Mouse (Mus musculus) liver, embryonic 13.5 days (tissue): ENCODE measurements at regions not wholly inside any gene's neighbourhood (a gene's known extent, or its start where the extent isn't known, plus 50 kb on each side); places are given as distances from the start of the nearest gene placed in this dataset.

Experiments used
- ATAC-seq: fragments of 200-750 bp; cut with Nextera tagmentation; 2 replicates; pipeline ENCODE4 v1.8.0; 2017; ENCODE audit warnings: low read depth, mild to moderate bottlenecking, moderate number of reproducible peaks, moderate library complexity
- DNase-seq: peaks from one replicate; pipeline ENCODE4 v3.0.0; 2022
- H3K27ac ChIP-seq: fragments of 300-500 bp; sonication (generic); 2 replicates; pipeline ENCODE4 v1.5.1; 2015; ENCODE audit warnings: moderate library complexity, mild to moderate bottlenecking, inconsistent platforms
- H3K27me3 ChIP-seq: fragments of 300-500 bp; sonication (generic); 2 replicates; pipeline ENCODE4 v1.6.1; 2015; ENCODE audit warnings: mild to moderate bottlenecking, inconsistent platforms
- H3K36me3 ChIP-seq: fragments of 300-500 bp; sonication (generic); 2 replicates; pipeline ENCODE4 v1.6.1; 2015; ENCODE audit warnings: mild to moderate bottlenecking, inconsistent platforms
- H3K4me1 ChIP-seq: fragments of 300-500 bp; sonication (generic); replicated peaks from 2 replicates; pipeline ENCODE4 v1.6.1; 2015; ENCODE audit warnings: inconsistent platforms
- H3K4me2 ChIP-seq: fragments of 300-500 bp; sonication (generic); 2 replicates; pipeline ENCODE4 v1.6.1; 2015; ENCODE audit warnings: inconsistent platforms, mild to moderate bottlenecking, moderate library complexity
- H3K4me3 ChIP-seq: fragments of 300-500 bp; sonication (generic); replicated peaks from 2 replicates; pipeline ENCODE4 v1.5.1; 2015; ENCODE audit warnings: mild to moderate bottlenecking, inconsistent platforms
- H3K9ac ChIP-seq: fragments of 300-500 bp; sonication (generic); 2 replicates; pipeline ENCODE4 v1.6.1; 2015; ENCODE audit warnings: mild to moderate bottlenecking, inconsistent platforms
- H3K9me3 ChIP-seq: fragments of 300-500 bp; sonication (generic); replicated peaks from 2 replicates; pipeline ENCODE4 v1.6.1; 2016; ENCODE audit warnings: inconsistent platforms
- WGBS: fragments of 180-500 bp; shearing (Covaris S2); methylation state at CpG from one replicate; pipeline ENCODE4 v1.1.7; 2015; ENCODE audit not compliant: insufficient replicate concordance; 5-methylcytosine and 5-hydroxymethylcytosine counted together

- no peaks in the 10 kb centered on the region for H3K36me3 ChIP-seq
- ATAC-seq (peak; percentile 89), DNase-seq (no peak)
- 40% methylated on average over 4 of the region's 4 CpGs for WGBS
- H3K27ac ChIP-seq: no peak overlapping the region
- no peaks in the 10 kb centered on the region for H3K27me3 ChIP-seq
- H3K4me1 ChIP-seq: no peaks in the 10 kb centered on the region
- no peak overlapping the region for H3K4me2 ChIP-seq
- no peak overlapping the region for H3K4me3 ChIP-seq
- H3K9ac ChIP-seq: no peak overlapping the region
- no peaks in the 10 kb centered on the region for H3K9me3 ChIP-seq
Observed at GRCm38 (mm10) chr15:16566155-16566732, 162.3 kb upstream of the Cdh9 start.

- Histone ChIP-seq H3K27me3 (no peaks in the 10 kb centered on the region), H3K27ac (no peak overlapping the region)
- no peak for ATAC-seq
Observed at GRCm38 (mm10) chr15:16566799-16567198, 161.8 kb upstream of the Cdh9 start.

GRCm38 (mm10) chr15:16616812-16617211 lies 111.7 kb upstream of the Cdh9 start:
- Histone ChIP-seq H3K4me3 (no peak overlapping the region), H3K27ac (no peak overlapping the region), H3K4me1 (no peaks in the 10 kb centered on the region), H3K9ac (no peak overlapping the region), H3K4me2 (no peak overlapping the region), H3K36me3 (no peaks in the 10 kb centered on the region), H3K27me3 (no peaks in the 10 kb centered on the region), H3K9me3 (no peaks in the 10 kb centered on the region)
- 51% methylated on average over 5 of the region's 5 CpGs for WGBS
- DNase-seq (no peak), ATAC-seq (no peak)

More at GRCm38 (mm10) chr15:16566799-16567198, 161.8 kb upstream of the Cdh9 start:
- Histone ChIP-seq H3K36me3 (no peaks in the 10 kb centered on the region), H3K9me3 (no peaks in the 10 kb centered on the region), H3K4me2 (no peak overlapping the region), H3K4me1 (no peaks in the 10 kb centered on the region), H3K4me3 (no peak overlapping the region), H3K9ac (no peak overlapping the region)
- no peak for DNase-seq

GRCm38 (mm10) chr15:16629341-16630121 lies 99.0 kb upstream of the Cdh9 start:
- DNase-seq (no peak), ATAC-seq (no peak)
- Histone ChIP-seq H3K4me2 (no peak overlapping the region), H3K27ac (no peak overlapping the region), H3K27me3 (no peaks in the 10 kb centered on the region), H3K4me1 (no peaks in the 10 kb centered on the region), H3K9ac (no peak overlapping the region), H3K36me3 (no peaks in the 10 kb centered on the region), H3K4me3 (no peak overlapping the region), H3K9me3 (no peaks in the 10 kb centered on the region)
- 74% methylated on average over 8 of the region's 8 CpGs for WGBS

GRCm38 (mm10) chr15:16639631-16640030 lies 88.9 kb upstream of the Cdh9 start:
- DNase-seq (no peak), ATAC-seq (no peak)
- 27% methylated on average over 3 of the region's 3 CpGs for WGBS
- H3K4me2 ChIP-seq: no peak overlapping the region
- H3K27ac ChIP-seq: no peak overlapping the region
- no peak overlapping the region for H3K9ac ChIP-seq
- no peak overlapping the region for H3K4me3 ChIP-seq
- H3K4me1 ChIP-seq: no peaks in the 10 kb centered on the region
- H3K27me3 ChIP-seq: no peaks in the 10 kb centered on the region
- H3K9me3 ChIP-seq: no peaks in the 10 kb centered on the region
- H3K36me3 ChIP-seq: no peaks in the 10 kb centered on the region

- Histone ChIP-seq H3K4me2 (no peak overlapping the region), H3K4me1 (no peaks in the 10 kb centered on the region), H3K9ac (no peak overlapping the region), H3K4me3 (no peak overlapping the region), H3K27ac (no peak overlapping the region), H3K9me3 (no peaks in the 10 kb centered on the region), H3K27me3 (no peaks in the 10 kb centered on the region), H3K36me3 (no peaks in the 10 kb centered on the region)
- ATAC-seq (no peak), DNase-seq (no peak)
- WGBS: 68% methylated on average over 3 of the region's 3 CpGs
Observed at GRCm38 (mm10) chr15:16652934-16653669, 75.5 kb upstream of the Cdh9 start.

- Histone ChIP-seq H3K36me3 (no peaks in the 10 kb centered on the region), H3K4me1 (no peaks in the 10 kb centered on the region)
- WGBS: 58% methylated on average over 4 of the region's 4 CpGs
Observed at GRCm38 (mm10) chr15:16653690-16654089, 74.9 kb upstream of the Cdh9 start.

GRCm38 (mm10) chr15:16661226-16661625 lies 67.3 kb upstream of the Cdh9 start:
- no peaks in the 10 kb centered on the region for H3K4me1 ChIP-seq

More at GRCm38 (mm10) chr15:16653690-16654089, 74.9 kb upstream of the Cdh9 start:
- Histone ChIP-seq H3K27me3 (no peaks in the 10 kb centered on the region), H3K4me2 (no peak overlapping the region), H3K27ac (no peak overlapping the region), H3K9ac (no peak overlapping the region), H3K9me3 (no peaks in the 10 kb centered on the region), H3K4me3 (no peak overlapping the region)
- ATAC-seq (no peak), DNase-seq (no peak)

More at GRCm38 (mm10) chr15:16661226-16661625, 67.3 kb upstream of the Cdh9 start:
- H3K9me3 ChIP-seq: no peaks in the 10 kb centered on the region
- H3K4me2 ChIP-seq: no peak overlapping the region
- no peak overlapping the region for H3K27ac ChIP-seq
- no peak for DNase-seq
- 71% methylated on average over 3 of the region's 3 CpGs for WGBS
- no peaks in the 10 kb centered on the region for H3K27me3 ChIP-seq
- H3K9ac ChIP-seq: no peak overlapping the region
- H3K4me3 ChIP-seq: no peak overlapping the region
- no peak for ATAC-seq
- H3K36me3 ChIP-seq: no peaks in the 10 kb centered on the region
